Mouse (Mus musculus) kidney, postnatal 0 days (tissue): Measurements from ENCODE around the gene Gm49384. TPM values are rescaled to one million over a fixed set of nuclear protein-coding genes. Genes with fewer than 3 reads are reported as not detected.

Experiments
- ATAC-seq: fragments of 200-750 bp; cut with Nextera tagmentation; replicated peaks from 2 replicates; pipeline ENCODE4 v1.8.0; 2017; ENCODE audit warnings: low read depth, moderate number of reproducible peaks, moderate TSS enrichment, moderate library complexity; ENCODE audit not compliant: low FRiP score
- DNase-seq: peaks from one replicate; pipeline ENCODE4 v3.0.0-alpha.2; 2016; ENCODE audit warnings: low spot score
- H3K27ac ChIP-seq: fragments of 300-500 bp; sonication (generic); 2 replicates; pipeline ENCODE4 v1.5.1; 2014; ENCODE audit warnings: mild to moderate bottlenecking
- H3K27me3 ChIP-seq: fragments of 300-500 bp; sonication (generic); 2 replicates; pipeline ENCODE4 v1.6.1; 2014; ENCODE audit warnings: low read length, mixed read lengths; ENCODE audit not compliant: insufficient read depth
- H3K36me3 ChIP-seq: fragments of 300-500 bp; sonication (generic); 2 replicates; pipeline ENCODE4 v1.6.1; 2014; ENCODE audit warnings: low read length, mixed read lengths; ENCODE audit not compliant: insufficient read depth
- H3K4me1 ChIP-seq: fragments of 300-500 bp; sonication (generic); replicated peaks from 2 replicates; pipeline ENCODE4 v1.6.1; 2014; ENCODE audit warnings: antibody characterized with exemption, low read length, mixed read lengths; ENCODE audit not compliant: insufficient read depth
- H3K4me2 ChIP-seq: fragments of 300-500 bp; sonication (generic); 2 replicates; pipeline ENCODE4 v1.6.1; 2014; ENCODE audit warnings: mild to moderate bottlenecking, low read length, moderate library complexity, mixed read lengths
- H3K4me3 ChIP-seq: fragments of 300-500 bp; sonication (generic); replicated peaks from 2 replicates; pipeline ENCODE4 v1.5.1; 2014; ENCODE audit warnings: low read depth, low read length
- H3K9ac ChIP-seq: fragments of 300-500 bp; sonication (generic); 2 replicates; pipeline ENCODE4 v1.6.1; 2014; ENCODE audit warnings: low read depth, low read length
- H3K9me3 ChIP-seq: fragments of 300-500 bp; sonication (generic); replicated peaks from 2 replicates; pipeline ENCODE4 v1.6.1; 2016; ENCODE audit warnings: low read length, inconsistent platforms, mixed read lengths
- CTCF ChIP-seq: IDR thresholded peaks from 2 replicates; pipeline ENCODE4 v1.5.1; 2016; ENCODE audit warnings: antibody characterized with exemption, low read depth, mild to moderate bottlenecking, moderate library complexity
- WGBS: fragments of 180-500 bp; shearing (Covaris S2); extraction: QIAGEN DNeasy Blood & Tissue Kit; methylation state at CpG from one replicate; pipeline ENCODE4 v1.1.7; 2014; 5-methylcytosine and 5-hydroxymethylcytosine counted together
- microRNA-seq: library from miRNA; unstranded; fragments of <30 nt; microRNA quantifications from one replicate; pipeline ENCODE4, GENCODE M21; 2016
- polyA plus RNA-seq: library from polyadenylated mRNA; unstranded; fragments of >200 nt; fragmentation: Nextera tagmentation; extraction: Ambion mirVana; gene quantifications from 2 replicates; pipeline ENCODE4 v1.2.1, GENCODE M21; 2015

Gm49384 gene
- polyA plus RNA-seq, 1 experiment from 2014 or later = 17.1 TPM

GRCm38 (mm10) chr12:69150049-69150448 lies 54.0 kb downstream of the Gm49384 start:
- Histone ChIP-seq H3K4me2 (no peak overlapping the region), H3K36me3 (no peaks in the 10 kb centered on the region), H3K4me3 (no peak overlapping the region), H3K9ac (no peak overlapping the region), H3K27ac (no peak overlapping the region), H3K9me3 (no peaks in the 10 kb centered on the region), H3K27me3 (no peaks in the 10 kb centered on the region), H3K4me1 (no peaks in the 10 kb centered on the region)
- TF ChIP-seq CTCF = no peak
- DNase-seq = no peak
- ATAC-seq = no peak
- WGBS = 85% methylated on average over 13 of the region's 13 CpGs

GRCm38 (mm10) chr12:69147166-69147735 lies 56.8 kb downstream of the Gm49384 start:
- Histone ChIP-seq H3K4me2 (no peak overlapping the region), H3K4me1 (no peaks in the 10 kb centered on the region), H3K27ac (no peak overlapping the region), H3K27me3 (no peaks in the 10 kb centered on the region), H3K36me3 (no peaks in the 10 kb centered on the region), H3K9ac (no peak overlapping the region), H3K9me3 (no peaks in the 10 kb centered on the region), H3K4me3 (no peak overlapping the region)
- WGBS = 98% methylated on average over 5 of the region's 5 CpGs
- DNase-seq = no peak
- no peak for TF ChIP-seq CTCF
- ATAC-seq = no peak

- no peak for TF ChIP-seq CTCF
- H3K36me3 ChIP-seq = no peaks in the 10 kb centered on the region
- WGBS = 88% methylated on average over 6 of the region's 6 CpGs
- no peaks in the 10 kb centered on the region for H3K27me3 ChIP-seq
- ATAC-seq = no peak
- H3K4me2 ChIP-seq = no peak overlapping the region
- no peak overlapping the region for H3K9ac ChIP-seq
- no peak for DNase-seq
- H3K4me3 ChIP-seq = no peak overlapping the region
- H3K9me3 ChIP-seq = no peaks in the 10 kb centered on the region
- no peaks in the 10 kb centered on the region for H3K4me1 ChIP-seq
- no peak overlapping the region for H3K27ac ChIP-seq
Measured at GRCm38 (mm10) chr12:69143460-69143859, 60.6 kb downstream of the Gm49384 start.

- ATAC-seq = peak; percentile 46; the same call in 1 of the 2 replicates
- H3K9me3 ChIP-seq = no peaks in the 10 kb centered on the region
- H3K4me2 ChIP-seq = no peak overlapping the region
- DNase-seq = no peak
- H3K9ac ChIP-seq = no peak overlapping the region
- H3K27ac ChIP-seq = no peak overlapping the region
- no peaks in the 10 kb centered on the region for H3K4me1 ChIP-seq
- no peak overlapping the region for H3K4me3 ChIP-seq
- 89% methylated on average over 7 of the region's 7 CpGs for WGBS
- TF ChIP-seq CTCF = no peak
- no peaks in the 10 kb centered on the region for H3K36me3 ChIP-seq
- H3K27me3 ChIP-seq = no peaks in the 10 kb centered on the region
Measured at GRCm38 (mm10) chr12:69139841-69140240, 64.2 kb downstream of the Gm49384 start.

Small RNA genes within 50 kb of the gene (microRNA-seq; reads per million reads assigned to microRNA genes)
- not detected for gene Gm47287
- not detected for gene Gm47295

Other genes starting within 250 kb of the Gm49384 start
- 2,047 and 2,435 TPM in 2 replicates for gene Rps29, start 45.1 kb downstream of the Gm49384 start, polyA plus RNA-seq
- gene Lrr1, start 35.5 kb downstream of the Gm49384 start, polyA plus RNA-seq = 10.7 and 11.5 TPM in 2 replicates
- 734 and 768 TPM in 2 replicates for gene Rpl36al, start 20.2 kb downstream of the Gm49384 start, polyA plus RNA-seq
- 70.0 and 81.5 TPM in 2 replicates for gene Mgat2, start 20.1 kb downstream of the Gm49384 start, polyA plus RNA-seq
- 15.2 and 19.8 TPM in 2 replicates for gene Gm49383, start 7.2 kb downstream of the Gm49384 start, polyA plus RNA-seq
- gene Dnaaf2, start 5.8 kb downstream of the Gm49384 start, polyA plus RNA-seq = 7.4 and 7.5 TPM in 2 replicates
- gene Pole2, start 23.9 kb upstream of the Gm49384 start, polyA plus RNA-seq = 15.3 and 17.7 TPM in 2 replicates
- gene Klhdc1, start 36.9 kb upstream of the Gm49384 start, polyA plus RNA-seq = 14.5 and 15.8 TPM in 2 replicates
- gene Klhdc2, start 92.4 kb upstream of the Gm49384 start, polyA plus RNA-seq = 132 and 141 TPM in 2 replicates
- 66.8 and 69.9 TPM in 2 replicates for gene Nemf, start 152.9 kb upstream of the Gm49384 start, polyA plus RNA-seq
- 56.2 and 70.7 TPM in 2 replicates for gene Arf6, start 167.9 kb upstream of the Gm49384 start, polyA plus RNA-seq
- gene Gm9887, start 168.2 kb upstream of the Gm49384 start, polyA plus RNA-seq = 1.3 and 3.2 TPM in 2 replicates